Mouse (Mus musculus) naive thymus-derived CD4-positive, alpha-beta T cell, adult 2 months (primary cell): ENCODE results near the gene Agpat1.

ENCODE experiments used
- DNase-seq: peaks from one replicate; pipeline ENCODE4 v3.0.0-alpha.2; 2011; ENCODE audit warnings: low read depth

Agpat1 gene

DNA sequence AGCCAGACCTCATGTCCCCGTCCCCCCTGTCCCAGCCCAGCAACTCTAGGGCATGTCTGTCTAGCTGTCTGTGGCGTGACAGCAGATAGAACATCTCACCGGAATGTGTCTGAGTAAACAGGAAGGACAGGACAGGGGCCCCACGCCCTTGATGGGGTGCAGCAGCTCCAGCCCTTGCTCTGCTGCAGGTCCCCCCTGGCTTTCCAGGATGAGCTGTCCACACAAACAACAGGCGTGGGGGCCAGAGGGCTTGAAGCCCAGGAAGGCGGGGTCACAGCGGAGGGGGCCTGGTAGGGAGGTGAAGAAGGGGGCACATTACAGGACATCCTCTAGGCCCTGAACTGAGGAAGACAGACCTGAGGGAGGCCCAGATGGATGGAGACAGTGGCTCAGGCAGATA lies 51.1 kb downstream of the Agpat1 start:
- DNase-seq = no peak

DNA sequence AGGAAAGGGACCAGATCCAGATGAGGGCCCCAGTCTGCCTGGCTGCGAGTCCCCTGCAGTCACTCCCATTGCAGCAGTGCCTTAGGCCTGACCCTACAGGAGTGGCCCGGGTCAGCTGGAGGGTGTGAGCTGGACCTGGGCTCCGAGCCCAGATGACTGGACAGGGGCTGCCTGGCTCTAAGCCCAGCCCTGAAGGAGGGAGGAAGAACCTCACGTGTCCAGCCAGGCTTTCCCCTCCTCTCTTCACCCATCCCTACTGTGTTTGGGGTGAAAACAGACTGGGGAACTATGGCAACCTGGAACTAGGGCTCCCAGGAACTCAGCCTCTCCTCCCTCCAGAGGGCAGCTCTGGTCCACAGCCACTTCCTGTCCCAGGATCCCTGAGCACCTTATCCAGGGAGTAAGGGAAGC lies 51.5 kb downstream of the Agpat1 start:
- no peak for DNase-seq

DNA sequence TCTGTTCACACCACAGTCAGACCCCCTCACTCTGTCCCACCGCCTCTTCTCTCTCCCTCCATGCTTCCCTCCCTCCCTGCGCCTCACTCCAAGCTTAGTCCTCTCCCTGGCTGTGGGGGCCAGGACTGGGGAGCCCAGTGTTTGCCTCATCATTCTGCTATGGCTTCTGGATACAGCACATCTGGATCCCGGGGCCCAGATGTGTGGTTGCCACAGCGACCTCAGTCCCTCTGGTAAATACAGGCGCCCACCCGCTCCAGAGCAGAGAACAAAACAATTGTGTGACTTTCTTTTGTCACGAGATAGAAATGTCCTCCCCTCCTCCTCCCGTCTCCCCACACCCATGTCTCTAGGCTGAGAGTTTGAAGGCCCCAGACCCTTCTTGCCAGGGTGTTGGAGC lies 52.6 kb downstream of the Agpat1 start:
- DNase-seq = no peak

DNA sequence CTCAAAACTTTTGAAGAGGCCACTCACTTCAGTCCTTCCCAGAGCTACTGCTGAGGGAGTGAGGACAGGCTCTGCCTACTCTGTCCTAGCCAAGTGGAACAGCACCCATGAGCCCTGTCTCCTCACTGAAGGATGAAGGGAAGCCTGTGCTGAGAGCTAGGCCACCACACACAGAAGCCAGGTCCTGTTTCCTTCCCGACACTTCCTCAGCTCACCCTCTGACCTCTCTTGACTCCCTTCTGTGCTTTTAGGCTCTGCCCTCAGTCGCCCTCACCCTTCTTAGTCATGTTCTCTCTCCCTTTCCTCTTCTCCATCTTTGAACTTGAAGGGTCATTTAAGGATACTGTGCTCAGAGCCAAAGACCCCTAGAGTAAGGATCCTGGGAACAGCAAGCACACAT lies 53.2 kb downstream of the Agpat1 start:
- no peak for DNase-seq

DNA sequence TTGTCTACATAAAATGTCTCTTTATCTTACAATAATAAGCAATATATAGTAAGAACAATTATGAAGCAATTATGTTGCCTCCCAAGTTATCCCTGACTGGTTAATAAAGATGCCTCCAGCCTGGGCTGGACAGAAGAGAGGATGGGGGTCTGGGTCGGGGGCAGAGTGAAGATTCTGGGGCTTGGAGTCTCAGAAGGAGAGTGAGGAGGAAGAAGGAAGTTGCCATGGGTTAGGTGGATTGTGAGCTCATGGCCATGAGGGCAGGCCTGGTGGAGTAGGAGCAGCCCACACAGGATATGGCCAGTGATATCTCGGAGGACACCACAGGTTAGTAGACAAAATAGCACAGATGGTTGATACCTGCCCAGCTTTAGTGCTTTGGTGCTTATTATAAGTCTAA lies 54.1 kb downstream of the Agpat1 start:
- DNase-seq = no peak

DNA sequence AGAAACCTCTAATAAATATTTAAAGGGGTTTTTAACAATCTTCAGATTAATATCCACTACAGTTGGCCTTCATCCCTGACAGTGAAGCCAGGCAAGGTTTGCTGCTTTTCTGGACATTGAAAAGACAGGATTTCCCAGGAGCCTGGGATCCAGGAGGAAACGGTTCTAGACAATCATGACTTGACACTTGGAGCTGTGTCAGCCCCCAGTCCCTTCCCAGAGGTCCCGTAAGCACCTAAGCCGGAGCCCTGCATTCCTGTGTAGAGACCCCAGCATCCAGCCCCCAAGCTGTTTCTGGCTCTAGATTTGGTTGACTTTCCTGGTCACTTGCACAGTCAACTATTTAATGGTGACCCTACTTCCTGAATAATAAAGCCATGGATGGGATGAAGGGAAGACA lies 54.5 kb downstream of the Agpat1 start:
- DNase-seq = no peak

DNA sequence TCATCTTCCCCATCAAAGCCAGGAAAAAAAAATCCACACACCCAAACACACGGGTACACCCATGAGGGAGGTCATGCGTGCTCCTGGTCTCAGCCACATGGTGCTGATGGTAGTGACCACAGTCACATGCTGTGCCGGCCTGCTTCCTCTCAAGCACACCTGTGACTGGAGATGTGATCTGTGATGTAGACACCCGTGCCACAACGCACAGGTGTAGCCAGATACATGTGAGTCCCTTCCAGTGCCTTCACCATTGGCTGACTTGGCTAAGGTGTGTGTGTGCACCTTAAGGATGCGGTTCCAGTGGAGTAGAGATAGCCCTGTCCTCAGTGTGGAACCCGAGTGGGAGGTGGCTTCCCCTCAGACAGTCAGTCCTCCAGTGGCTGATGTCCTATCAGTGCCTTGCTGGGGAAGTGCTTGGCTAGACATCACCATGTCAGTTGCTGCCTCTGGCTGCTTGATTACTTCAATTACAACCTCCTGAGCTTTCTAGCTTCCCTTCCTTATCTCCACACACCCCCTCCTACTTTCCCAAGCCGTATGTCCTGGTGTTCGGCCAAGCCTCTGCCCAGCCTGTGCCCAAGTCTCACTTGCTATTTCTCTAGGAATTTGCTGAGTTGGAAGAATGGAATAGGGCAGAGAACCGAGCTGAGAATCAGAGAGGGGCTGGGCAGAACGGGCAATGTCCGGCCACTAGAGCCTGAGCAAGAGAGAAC lies 55.3 kb downstream of the Agpat1 start:
- no peak for DNase-seq

DNA sequence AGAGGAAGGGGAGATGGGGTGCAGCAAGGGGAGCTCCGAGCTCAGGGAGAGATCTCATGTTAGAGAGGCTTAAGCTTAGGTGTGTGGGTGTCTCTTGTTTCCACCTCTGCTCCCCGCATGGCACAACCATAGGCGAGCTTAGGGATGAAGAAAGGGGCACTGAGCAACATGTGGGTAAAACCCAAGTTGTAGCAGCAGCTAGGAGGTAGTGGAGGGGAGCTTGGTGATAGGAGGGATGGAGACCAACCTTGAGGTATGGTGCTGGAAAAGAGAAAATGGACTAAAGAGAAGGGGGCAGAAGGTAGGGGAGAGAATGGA lies 55.8 kb downstream of the Agpat1 start:
- DNase-seq = no peak

DNA sequence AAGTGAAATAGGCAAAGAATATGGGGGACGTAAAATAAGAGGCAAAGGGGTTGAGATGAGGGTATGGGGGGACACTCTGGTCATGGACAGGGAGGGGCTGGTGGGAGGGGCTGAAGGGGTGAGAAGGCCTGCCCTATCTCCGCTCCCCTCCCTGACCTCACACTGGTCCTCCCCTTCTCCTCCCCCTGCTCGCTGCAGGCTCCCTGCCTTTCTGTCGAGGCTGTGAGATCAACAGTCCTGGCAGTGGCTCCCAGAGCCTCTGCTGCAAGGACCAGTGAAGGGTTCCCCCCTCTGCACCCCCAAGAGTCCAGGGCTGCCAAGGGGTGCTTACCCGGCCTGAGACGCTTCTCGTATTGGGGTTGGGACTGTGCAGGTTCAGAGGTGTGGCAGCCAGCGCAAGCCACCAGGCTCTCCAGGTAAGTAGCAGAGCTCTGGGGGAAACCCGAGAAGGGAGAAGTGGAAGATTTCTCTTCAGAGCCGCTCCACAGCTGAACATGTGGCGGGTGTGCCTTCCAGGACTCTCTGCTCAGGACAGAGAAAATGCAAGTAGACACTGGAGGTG lies 56.3 kb downstream of the Agpat1 start:
- DNase-seq = no peak

DNA sequence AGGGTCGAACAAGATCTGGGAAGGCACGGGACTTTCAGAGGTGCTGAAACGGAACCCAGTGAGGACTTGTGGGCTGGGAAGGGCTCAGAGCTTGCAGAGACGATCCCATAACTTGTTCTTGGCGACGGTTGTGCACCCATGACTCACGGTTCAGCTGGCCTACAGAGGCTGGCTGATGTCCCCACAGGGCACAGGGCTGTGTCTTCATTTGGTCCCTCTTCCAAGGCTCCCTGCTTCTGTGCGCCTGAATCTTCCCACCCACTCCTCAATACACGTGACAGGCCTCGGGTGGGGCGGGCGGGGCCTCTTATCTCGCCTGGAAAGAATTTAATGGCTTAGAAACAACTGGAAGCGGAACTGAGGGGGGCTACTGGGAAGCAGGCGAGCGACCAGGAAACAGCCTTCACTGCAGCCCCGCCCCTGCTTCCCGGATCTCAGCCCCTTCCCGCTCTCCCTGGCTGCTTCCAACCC lies 57.1 kb downstream of the Agpat1 start:
- DNase-seq = no peak

DNA sequence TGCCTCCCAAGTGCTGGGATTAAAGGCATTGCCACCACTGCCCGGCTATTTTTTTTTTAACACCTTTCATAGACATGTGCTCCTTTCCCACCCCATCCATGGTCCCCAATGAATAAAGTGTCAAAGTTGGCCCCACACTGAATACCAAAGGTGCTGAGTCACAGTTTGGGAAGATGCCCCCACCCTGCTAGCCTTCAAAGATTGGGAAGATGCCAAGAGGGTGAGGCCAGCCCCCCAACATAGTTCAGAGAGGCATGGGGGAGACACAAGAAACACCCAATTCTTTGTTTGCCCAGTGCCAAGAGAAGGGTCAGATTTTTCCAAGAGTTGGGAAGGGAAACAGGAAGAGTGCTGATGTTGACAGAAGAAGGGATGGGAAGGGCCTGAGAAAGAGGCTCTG lies 58.4 kb downstream of the Agpat1 start:
- DNase-seq = no peak

DNA sequence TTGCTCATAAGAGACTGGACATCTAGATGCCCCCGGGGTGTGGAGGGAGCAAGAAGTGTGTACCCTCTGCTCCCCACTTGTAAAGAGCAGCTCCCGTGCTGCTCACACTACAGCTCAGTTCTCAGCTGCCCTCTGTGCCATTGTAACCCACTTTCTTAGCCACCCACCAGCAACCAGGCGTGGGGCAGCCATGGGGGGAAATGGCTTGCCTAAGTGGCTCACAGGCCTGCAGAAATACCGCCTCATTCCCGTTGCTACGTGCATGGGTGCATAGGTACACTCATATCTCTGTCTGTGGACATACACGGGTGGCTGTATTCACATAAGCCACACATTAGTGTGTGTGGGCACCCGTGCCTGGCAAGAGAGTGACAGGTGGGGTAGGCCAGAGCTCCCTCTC lies 58.9 kb downstream of the Agpat1 start:
- DNase-seq = no peak
